Mouse (Mus musculus) ES-E14 (cell line): ENCODE data around the gene Fkbp1a.
A peak's percentile ranks its signal among the peaks of the same experiment; 100 is the strongest.

Experiments
- CHD2 ChIP-seq: IDR thresholded peaks from 2 replicates; pipeline ENCODE4 v1.6.1; 2014; ENCODE audit warnings: mild to moderate bottlenecking, low read depth, low read length, inconsistent platforms
- HCFC1 ChIP-seq: IDR thresholded peaks from 2 replicates; pipeline ENCODE4 v1.6.1; 2012; ENCODE audit warnings: low read length, inconsistent platforms, borderline replicate concordance; ENCODE audit not compliant: insufficient read depth
- MAFK ChIP-seq: IDR thresholded peaks from 2 replicates; pipeline ENCODE4 v1.6.1; 2014; ENCODE audit warnings: mild to moderate bottlenecking, low read depth, low read length, inconsistent platforms; ENCODE audit not compliant: insufficient read depth
- ZNF384 ChIP-seq: IDR thresholded peaks from 2 replicates; pipeline ENCODE4 v1.6.1; 2012; ENCODE audit warnings: low read depth, low read length, inconsistent platforms

DNA sequence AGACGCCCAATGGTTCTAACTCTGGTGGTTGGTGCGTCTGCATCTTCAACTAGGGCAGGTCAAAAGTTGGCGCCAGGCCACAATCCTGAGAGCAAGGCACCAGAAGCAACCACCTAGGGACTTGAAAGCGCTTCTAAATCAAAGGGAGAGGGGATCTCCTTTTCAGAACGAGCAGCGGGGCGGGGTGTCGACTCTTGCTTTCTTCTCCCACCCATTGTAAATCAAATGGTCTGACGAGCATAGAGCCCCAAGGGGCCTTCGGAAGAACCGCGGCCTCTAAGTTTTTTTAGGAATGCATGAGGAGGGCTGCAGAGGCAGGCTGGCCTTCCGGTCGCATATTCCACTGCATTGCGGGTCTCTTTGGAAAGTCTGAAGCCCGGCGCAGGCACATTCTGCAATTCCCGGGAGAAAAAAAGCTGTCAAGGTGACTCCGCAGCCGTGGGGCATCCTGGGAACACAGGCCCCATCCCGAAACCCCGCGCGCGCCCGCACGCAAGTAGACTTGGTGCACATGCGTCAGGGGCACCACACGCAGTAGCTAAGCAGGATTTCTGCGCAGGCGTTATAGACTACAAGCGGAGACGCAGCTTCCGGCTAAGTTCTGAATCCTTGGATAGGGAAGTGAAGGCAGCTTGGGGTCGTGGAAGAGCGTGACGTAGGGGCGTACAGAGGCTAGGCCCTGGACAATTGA, 33.6 kb downstream of the Fkbp1a start:
- TF ChIP-seq CHD2 (no peak), MAFK (no peak), ZNF384 (peak; percentile 55), HCFC1 (no peak)
